Mouse (Mus musculus) A20 (cell line): Measurements from ENCODE around the gene Edem1.

Experiments used
- DNase-seq: peaks from one replicate; pipeline ENCODE4 v3.0.0-alpha.2; 2011; ENCODE audit warnings: low read depth, low spot score

Edem1 gene

DNA sequence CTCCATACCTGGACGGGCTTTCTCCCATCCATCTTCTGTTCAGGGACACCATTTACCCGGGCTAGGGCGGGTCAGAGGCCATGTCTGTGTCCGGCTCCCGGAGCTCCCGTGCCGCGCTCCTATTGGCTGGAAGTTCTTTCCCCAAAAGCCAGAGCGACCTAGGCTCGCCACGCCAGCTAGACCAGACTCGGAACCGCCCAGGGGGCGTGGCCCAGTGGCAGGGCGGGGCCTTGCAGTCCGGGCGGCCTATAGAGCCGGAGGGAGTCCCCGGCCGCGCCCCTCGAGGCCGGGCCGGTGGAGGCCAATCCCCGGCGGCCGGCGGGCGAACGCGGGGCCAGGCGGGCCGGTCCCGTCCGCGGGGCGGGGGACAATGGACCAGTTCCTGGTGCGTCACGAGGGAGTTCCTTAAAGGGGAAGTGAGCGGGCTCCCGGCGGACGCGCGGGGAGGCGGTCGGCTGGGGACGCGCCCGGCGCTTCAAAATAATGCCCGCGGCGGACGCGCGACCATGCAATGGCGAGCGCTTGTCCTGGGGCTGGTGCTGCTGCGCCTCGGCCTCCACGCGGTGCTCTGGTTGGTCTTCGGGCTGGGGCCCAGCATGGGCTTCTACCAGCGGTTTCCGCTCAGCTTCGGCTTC, at the start of gene Edem1:
Gene Edem1, plus strand, starts transcription at position 408 of the 635 bp plus-strand sequence.
- peak; percentile 96 for DNase-seq

GRCm38 (mm10) chr6:108781865-108782264, 46.6 kb upstream of the Edem1 start:
- DNase-seq, result peak; percentile 82

GRCm38 (mm10) chr6:108782526-108783183, 45.8 kb upstream of the Edem1 start, which contains the start of gene Arl8b:
TSS of gene Arl8b (plus strand) at chr6:108783099.
- DNase-seq, result peak; percentile 97

- DNase-seq, result peak; percentile 42
Observed at GRCm38 (mm10) chr6:108783184-108783881, 45.1 kb upstream of the Edem1 start.

DNA sequence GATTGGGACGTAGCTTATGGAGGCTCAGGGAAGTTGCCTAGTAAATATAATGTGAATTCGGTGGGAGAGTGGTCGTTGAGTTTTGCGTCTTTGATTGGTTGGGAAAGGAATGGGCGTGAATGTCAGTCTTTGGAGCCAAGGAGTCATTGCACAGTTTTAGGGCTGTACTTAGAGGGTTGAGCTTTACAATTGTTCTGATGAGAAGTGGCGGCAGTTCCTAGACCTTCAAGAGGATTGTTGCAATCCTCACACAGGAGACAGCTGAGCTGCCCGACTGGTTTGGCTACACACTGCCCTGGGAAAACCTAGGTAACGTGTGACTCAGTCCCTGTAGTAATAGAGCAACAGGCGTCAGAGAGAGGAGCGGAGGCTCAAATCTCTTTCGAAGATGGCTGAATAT, 44.4 kb upstream of the Edem1 start:
- DNase-seq, result no peak

DNA sequence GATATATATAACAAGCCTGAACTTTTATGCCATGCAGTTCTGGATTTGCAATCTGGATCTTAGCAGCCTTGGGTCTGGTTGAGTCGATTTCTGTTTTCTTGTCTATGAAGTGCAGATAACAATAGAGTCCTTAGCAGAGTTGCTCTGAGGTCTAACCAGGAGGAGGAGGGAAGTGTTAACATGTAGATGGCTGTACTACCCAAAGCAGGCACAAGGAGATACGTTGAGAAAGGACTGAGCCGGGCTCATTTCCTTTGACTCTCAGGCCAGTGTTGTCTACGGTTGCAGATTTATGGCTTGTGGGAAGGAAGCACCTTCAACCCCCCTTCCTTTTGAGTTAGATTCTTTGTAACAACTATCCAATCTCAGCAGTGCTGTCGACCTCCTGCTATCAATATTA, 43.6 kb upstream of the Edem1 start:
- no peak for DNase-seq

DNA sequence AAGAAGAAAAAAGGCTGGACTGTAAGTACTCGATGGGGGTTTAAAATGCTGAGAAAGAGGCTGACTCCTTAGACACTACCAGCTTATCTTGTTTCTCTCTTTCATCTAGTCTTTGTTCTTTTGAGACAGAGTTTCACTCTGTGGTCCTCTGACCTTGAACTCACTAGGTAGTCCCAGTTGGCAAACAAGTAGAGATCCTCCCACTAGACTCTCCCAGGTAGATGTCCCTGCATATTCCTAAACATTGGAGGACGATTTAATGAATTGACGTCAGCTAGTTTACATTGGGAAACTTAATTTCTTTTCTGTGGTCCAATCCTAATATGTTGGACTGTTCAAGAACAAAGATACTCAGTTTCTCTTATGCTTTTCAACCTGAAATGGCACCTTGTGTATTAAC, 42.9 kb upstream of the Edem1 start:
- no peak for DNase-seq

- DNase-seq, result no peak
Observed at GRCm38 (mm10) chr6:108791498-108791897, 36.9 kb upstream of the Edem1 start.

GRCm38 (mm10) chr6:108795912-108796311, 32.5 kb upstream of the Edem1 start:
- DNase-seq, result no peak

DNA sequence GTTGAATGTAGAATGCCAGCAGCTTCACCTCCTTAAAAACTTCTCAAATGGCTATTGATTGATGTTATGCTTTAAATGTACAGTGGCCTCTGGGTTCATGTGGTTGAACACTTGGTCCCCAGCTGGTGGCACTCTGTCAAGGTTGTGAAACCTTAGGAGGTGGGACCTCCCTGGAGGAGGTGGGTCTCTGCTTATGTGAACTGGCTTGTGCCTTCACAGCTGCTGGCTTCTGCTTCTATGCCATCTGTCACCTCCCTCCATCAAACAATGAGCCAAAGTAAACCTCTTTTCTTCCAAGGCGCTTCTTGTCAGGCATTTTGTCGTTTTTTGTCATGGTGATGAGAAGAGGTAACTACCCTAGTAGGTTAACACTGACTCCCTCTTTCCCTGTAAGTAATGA, 31.7 kb upstream of the Edem1 start:
- peak; percentile 57 for DNase-seq

DNA sequence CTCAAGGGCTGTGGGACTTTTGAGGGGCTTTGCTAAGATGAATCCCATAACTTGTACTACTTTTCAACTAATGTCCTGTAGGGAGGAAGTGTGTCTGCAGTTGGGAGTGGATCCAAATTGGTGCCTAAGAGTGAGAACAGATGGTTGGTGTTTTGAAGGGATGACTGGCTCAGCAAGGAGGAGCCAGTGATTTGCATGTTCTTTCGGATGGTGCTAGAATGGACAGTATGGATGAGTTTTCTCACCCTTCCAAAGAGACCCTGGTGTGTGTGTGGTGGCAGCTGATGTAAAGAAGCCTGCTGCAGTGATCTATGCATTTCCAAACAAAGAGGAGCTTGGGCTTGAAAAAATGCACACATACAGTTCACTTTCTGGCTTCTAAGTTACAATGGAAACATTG, 23.2 kb upstream of the Edem1 start:
- DNase-seq, result no peak

- DNase-seq, result no peak
Observed at GRCm38 (mm10) chr6:108805871-108806270, 22.6 kb upstream of the Edem1 start.

DNA sequence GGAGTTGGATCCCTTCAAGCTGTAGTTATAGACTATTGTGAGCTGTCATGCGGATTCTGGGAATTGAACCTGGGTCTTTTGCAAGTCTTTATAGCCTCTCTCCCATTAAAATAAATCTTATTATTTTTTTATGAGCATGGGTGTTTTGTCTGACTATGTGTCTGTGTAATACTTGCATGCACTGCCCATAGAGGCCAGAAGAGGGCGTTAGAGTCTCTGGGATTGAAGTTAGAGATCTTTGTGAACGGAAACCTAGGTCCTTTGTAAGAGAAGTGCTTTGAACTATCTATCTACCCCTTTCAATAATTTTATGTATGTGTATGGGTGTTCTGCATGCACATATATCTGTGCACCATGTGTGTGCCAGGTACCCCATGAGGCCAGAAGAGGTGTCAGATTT, 21.0 kb upstream of the Edem1 start:
- peak; percentile 49 for DNase-seq

- peak; percentile 55 for DNase-seq
Observed at GRCm38 (mm10) chr6:108808786-108809185, 19.7 kb upstream of the Edem1 start.

GRCm38 (mm10) chr6:108810237-108810636, 18.2 kb upstream of the Edem1 start:
- DNase-seq, result peak; percentile 12

GRCm38 (mm10) chr6:108812134-108812533, 16.3 kb upstream of the Edem1 start:
- DNase-seq, result no peak

- no peak for DNase-seq
Observed at GRCm38 (mm10) chr6:108817510-108817909, 10.9 kb upstream of the Edem1 start.

DNA sequence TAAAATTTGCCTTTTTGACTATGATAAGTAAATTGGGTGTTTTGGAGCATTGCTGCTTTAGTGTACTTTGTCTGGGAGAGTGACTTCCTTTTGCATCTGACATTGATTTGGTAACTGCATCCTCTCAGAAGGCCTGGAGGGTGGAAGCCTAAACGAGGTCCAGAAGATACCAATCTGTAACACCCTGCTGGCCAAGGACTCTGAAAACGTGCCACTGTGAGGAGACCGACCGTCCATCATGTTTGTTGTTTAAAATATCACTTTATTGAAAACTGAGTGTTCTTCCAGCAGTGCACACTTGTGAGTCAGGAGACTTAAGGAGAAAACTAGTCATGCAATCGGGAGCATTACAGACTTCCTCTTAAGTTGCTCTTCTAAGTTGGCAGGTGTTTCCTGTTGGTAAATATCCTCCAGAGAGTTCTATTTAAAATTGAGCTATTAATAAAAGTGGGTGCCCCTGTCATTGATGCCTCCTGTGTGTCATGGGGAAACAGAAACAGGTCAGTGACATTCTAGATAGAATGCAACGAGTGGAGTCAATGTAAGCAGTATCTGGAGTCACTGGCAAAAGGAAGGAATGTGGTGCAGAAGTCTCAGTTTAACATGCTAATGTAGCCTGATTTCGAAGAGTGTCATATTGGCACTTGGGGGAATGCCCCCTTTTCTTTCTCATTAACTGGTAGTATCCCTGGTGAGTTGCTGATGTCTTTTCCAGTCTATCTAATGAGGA, 3.5 kb upstream of the Edem1 start:
- peak; percentile 73 for DNase-seq

GRCm38 (mm10) chr6:108826070-108826469, 2.4 kb upstream of the Edem1 start:
- peak; percentile 55 for DNase-seq

DNA sequence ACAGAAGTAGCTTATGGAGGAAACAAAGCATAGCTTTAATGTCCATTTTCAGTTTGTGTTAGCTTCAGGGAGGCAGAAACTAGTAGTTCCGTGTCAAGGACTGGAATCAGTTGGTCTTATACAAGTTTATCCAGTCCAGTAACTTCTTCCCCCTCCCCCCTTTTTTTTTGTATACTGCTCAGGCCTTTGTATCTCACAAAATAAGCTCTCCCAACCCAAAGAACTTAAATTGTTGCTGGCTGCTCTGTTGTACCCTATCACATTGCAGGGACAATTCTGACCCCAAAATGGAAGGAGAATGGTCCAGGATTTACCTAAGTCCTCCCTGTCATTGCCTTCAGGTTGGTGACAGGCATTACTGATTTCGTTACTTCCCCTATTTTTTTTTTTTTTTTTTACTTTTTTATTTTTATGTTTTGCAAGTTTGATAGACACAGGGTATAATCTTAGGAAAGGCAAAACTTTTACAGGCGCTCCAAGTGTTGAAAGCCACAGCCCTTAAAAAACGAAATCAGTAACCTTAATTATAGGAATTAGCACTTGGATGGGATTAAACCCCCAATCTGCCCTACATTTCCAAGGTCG, 1.0 kb upstream of the Edem1 start:
- peak; percentile 72 for DNase-seq

DNA sequence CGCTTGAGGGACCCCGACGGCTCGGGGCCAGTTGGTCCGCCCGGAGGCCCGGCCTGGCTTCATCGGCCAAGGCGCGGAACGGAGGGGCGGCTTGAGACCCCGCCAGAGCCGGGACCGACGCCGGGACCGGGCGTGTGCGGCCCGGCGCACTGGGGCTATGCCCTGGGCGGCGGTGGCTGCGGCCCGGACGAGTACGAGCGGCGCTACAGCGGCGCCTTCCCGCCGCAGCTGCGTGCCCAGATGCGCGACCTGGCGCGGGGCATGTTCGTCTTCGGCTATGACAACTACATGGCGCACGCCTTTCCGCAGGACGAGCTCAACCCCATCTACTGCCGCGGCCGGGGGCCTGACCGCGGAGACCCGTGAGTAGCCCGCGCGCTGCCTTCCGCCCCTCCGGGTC, 431 bp downstream of the Edem1 start:
- DNase-seq, result peak; percentile 80
